Mouse (Mus musculus) liver, embryonic 12.5 days (tissue): ENCODE data around the gene Cacng6. TPM values are rescaled to one million over a fixed set of nuclear protein-coding genes. Genes with fewer than 3 reads are reported as not detected.

ENCODE experiments used
- ATAC-seq: fragments of 200-750 bp; cut with Nextera tagmentation; 2 replicates; pipeline ENCODE4 v1.8.0; 2017; ENCODE audit warnings: moderate number of reproducible peaks, mild to moderate bottlenecking, moderate library complexity
- H3K27ac ChIP-seq: fragments of 300-500 bp; sonication (generic); 2 replicates; pipeline ENCODE4 v1.5.1; 2016; ENCODE audit warnings: mild to moderate bottlenecking
- H3K27me3 ChIP-seq: fragments of 300-500 bp; sonication (generic); replicated peaks from 2 replicates; pipeline ENCODE4 v1.6.1; 2016; ENCODE audit warnings: mild to moderate bottlenecking, moderate library complexity
- H3K36me3 ChIP-seq: fragments of 300-500 bp; sonication (generic); 2 replicates; pipeline ENCODE4 v1.6.1; 2016; ENCODE audit warnings: mild to moderate bottlenecking, moderate library complexity
- H3K4me1 ChIP-seq: fragments of 300-500 bp; sonication (generic); 2 replicates; pipeline ENCODE4 v1.6.1; 2016
- H3K4me2 ChIP-seq: fragments of 300-500 bp; sonication (generic); 2 replicates; pipeline ENCODE4 v1.6.1; 2016; ENCODE audit warnings: mild to moderate bottlenecking, moderate library complexity
- H3K4me3 ChIP-seq: fragments of 300-500 bp; sonication (generic); 2 replicates; pipeline ENCODE4 v1.5.1; 2016; ENCODE audit warnings: mild to moderate bottlenecking, moderate library complexity
- H3K9ac ChIP-seq: fragments of 300-500 bp; sonication (generic); 2 replicates; pipeline ENCODE4 v1.6.1; 2016; ENCODE audit warnings: mild to moderate bottlenecking, moderate library complexity
- H3K9me3 ChIP-seq: fragments of 300-500 bp; sonication (generic); replicated peaks from 2 replicates; pipeline ENCODE4 v1.6.1; 2016; ENCODE audit warnings: mild to moderate bottlenecking, moderate library complexity
- WGBS: fragments of 180-500 bp; shearing (Covaris S2); methylation state at CpG from one replicate; pipeline ENCODE4 v1.1.7; 2016; ENCODE audit not compliant: insufficient replicate concordance; 5-methylcytosine and 5-hydroxymethylcytosine counted together
- microRNA-seq: library from miRNA; unstranded; fragments of <30 nt; microRNA quantifications from one replicate; pipeline ENCODE4, GENCODE M21; 2017
- polyA plus RNA-seq: library from polyadenylated mRNA; unstranded; fragments of >200 nt; fragmentation: Nextera tagmentation; extraction: Ambion mirVana; gene quantifications from 2 replicates; pipeline ENCODE4 v1.2.1, GENCODE M21; 2016

Cacng6 gene
- polyA plus RNA-seq, 1 experiment from 2014 or later: 0.17 TPM

DNA sequence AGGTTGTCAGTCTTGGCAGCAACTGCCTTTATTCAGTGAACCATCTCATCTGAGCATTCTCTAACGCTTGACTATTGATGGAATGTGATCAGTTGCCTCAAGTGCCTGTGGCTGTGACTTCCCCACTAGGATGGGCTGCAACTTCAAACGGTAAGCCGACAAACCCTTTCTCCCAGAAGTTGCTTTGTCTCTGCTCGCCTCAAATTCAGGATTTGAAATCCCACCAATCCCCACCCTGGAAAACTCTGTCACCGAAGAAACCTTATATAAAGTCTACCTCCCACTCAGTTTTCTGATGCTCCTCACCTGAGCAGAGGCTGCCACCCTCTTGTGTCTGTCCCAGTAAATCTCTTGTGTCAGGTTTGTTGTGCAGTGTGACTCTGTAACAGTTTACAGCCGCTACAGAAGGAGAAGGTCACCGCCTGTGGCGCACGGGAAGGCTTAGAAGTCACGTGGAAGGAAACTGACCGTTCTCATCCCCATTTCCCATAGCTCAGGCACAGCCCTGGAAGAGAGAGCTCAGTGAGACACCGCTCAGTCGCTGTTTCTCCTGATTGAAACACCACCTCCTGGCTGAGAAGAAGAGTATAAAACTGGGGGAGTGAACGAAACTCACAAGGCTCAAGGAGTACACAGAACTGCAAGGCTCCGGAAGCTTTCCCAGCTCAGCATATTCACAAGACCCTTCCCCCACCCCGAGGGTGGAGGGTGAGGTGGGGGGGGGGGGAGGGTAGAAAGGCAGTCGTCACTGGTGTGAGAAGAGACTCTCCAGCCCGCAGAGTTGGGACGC, 50.5 kb downstream of the Cacng6 start:
- WGBS: 8% methylated on average over 19 of the region's 19 CpGs
- no peaks in the 10 kb centered on the region for H3K9me3 ChIP-seq
- H3K27me3 ChIP-seq: no peaks in the 10 kb centered on the region
- no peak overlapping the region for H3K4me3 ChIP-seq
- H3K4me1 ChIP-seq: no peaks in the 10 kb centered on the region
- H3K9ac ChIP-seq: no peak overlapping the region
- no peak for ATAC-seq
- H3K27ac ChIP-seq: no peak overlapping the region
- no peaks in the 10 kb centered on the region for H3K36me3 ChIP-seq
- H3K4me2 ChIP-seq: peak overlapping the region; percentile 13

DNA sequence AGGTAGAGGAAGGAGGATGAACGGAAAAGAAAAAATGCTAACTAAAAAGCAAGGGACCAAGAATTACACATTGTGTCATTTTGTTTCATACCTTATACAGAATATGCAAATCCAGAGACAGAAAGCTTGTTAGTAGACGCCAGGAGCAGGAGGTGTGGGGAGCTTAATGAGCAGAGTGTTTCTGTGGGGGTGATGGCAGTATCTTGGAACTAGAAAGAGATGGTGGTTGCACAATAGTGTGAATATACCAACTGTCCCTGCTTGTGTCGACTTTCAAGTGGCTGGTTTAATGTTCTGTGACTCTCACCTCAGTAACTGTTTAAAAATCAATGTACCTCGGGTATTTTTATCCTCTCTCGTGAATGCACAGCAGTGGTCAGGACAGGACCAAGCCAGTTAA, 52.7 kb downstream of the Cacng6 start:
- Histone ChIP-seq H3K4me3 (no peak overlapping the region), H3K36me3 (no peaks in the 10 kb centered on the region), H3K9me3 (no peaks in the 10 kb centered on the region), H3K27ac (no peak overlapping the region), H3K9ac (no peak overlapping the region), H3K4me2 (no peak overlapping the region), H3K27me3 (no peaks in the 10 kb centered on the region), H3K4me1 (no peaks in the 10 kb centered on the region)
- 52% methylated on average over 5 of the region's 5 CpGs for WGBS
- ATAC-seq: no peak

DNA sequence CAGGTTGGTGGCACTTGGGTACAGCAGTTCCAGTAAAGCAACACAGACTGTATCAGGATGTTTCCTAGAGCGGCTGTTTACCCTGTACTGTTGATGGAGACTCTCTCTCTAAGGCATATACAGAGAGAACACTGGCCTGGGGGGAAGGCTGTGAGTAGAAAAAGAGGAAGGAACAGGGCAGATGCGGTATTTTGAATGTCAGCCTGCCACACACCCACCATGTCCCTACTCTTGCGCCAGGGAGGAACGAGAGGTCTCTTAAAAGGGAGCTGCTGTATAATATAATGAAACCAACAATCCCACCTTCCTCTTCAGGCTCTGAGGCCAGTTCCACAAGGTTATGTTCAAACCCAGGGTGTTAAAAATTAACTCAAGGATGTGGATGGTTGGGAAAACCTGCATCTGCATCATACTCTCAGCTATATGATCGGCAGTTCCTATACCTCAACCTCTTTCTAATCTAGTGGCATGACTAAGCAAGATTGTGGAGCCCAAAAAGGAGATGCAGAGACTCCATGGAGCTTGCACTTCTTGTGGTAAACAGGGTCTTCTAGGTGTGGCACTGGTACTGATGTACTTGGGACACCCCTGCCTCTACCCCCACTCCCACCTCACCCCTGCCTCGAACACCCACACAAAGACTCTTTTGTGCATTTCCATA, 58.1 kb downstream of the Cacng6 start:
- no peaks in the 10 kb centered on the region for H3K27me3 ChIP-seq
- no peaks in the 10 kb centered on the region for H3K9me3 ChIP-seq
- H3K36me3 ChIP-seq: no peaks in the 10 kb centered on the region
- 45% methylated on average over 6 of the region's 6 CpGs for WGBS
- H3K4me3 ChIP-seq: no peak overlapping the region
- H3K27ac ChIP-seq: no peak overlapping the region
- no peak for ATAC-seq
- H3K4me2 ChIP-seq: no peak overlapping the region
- no peaks in the 10 kb centered on the region for H3K4me1 ChIP-seq
- H3K9ac ChIP-seq: no peak overlapping the region

Small RNAs within 50 kb of the gene (microRNA-seq; reads per million reads assigned to microRNA genes)
- gene Gm23450: 3.9 reads per million, percentile 5 among the genes with 10 or more reads in this experiment

Other genes starting within 250 kb of the Cacng6 start
- gene Nlrp12, start 174.5 kb upstream of the Cacng6 start, polyA plus RNA-seq: 0.07 TPM in 1 of 2 replicates, not detected in the other
- 16.6 and 17.5 TPM in 2 replicates for gene Myadm, start 135.1 kb upstream of the Cacng6 start, polyA plus RNA-seq
- gene Prkcg, start 135.0 kb upstream of the Cacng6 start, polyA plus RNA-seq: 0.04 TPM in 2 replicates
- 0.07 TPM in 1 of 2 replicates, not detected in the other for gene Cacng7, start 91.2 kb upstream of the Cacng6 start, polyA plus RNA-seq
- 0.12 and 0.36 TPM in 2 replicates for gene Cacng8, start 33.5 kb upstream of the Cacng6 start, polyA plus RNA-seq
- not detected in 2 replicates for gene Tarm1, start 78.4 kb downstream of the Cacng6 start, polyA plus RNA-seq
- gene Oscar, start 192.0 kb downstream of the Cacng6 start, polyA plus RNA-seq: 0.08 TPM in 1 of 2 replicates, not detected in the other
- gene Ndufa3, start 193.2 kb downstream of the Cacng6 start, polyA plus RNA-seq: 295 and 296 TPM in 2 replicates
- gene Tfpt, start 205.7 kb downstream of the Cacng6 start, polyA plus RNA-seq: 16.0 and 17.6 TPM in 2 replicates
- 93.1 and 97.6 TPM in 2 replicates for gene Prpf31, start 205.8 kb downstream of the Cacng6 start, polyA plus RNA-seq
- gene Cnot3, start 221.1 kb downstream of the Cacng6 start, polyA plus RNA-seq: 32.6 and 34.4 TPM in 2 replicates
- 10.2 and 11.6 TPM in 2 replicates for gene Leng1, start 241.6 kb downstream of the Cacng6 start, polyA plus RNA-seq